In genomic region chr5:111667901-111668300, GRCm38 (mm10) we compare ENCODE assay signal across 16 mouse cellular contexts.
A peak's percentile ranks its signal among the peaks of the same experiment; 100 is the strongest.
DNase-seq lines count a peak whose midpoint lies in the region; ATAC-seq and TF ChIP-seq lines count a peak whose summit lies in the region.
"Had no signal": no experiment of that assay in that cellular context is flagged by ENCODE, and none has a peak within 500 bp of the region (broad histone marks: within the 10 kb centered on the region; RNA-seq: fewer than 3 reads in every experiment).

No protein-coding gene starts in this region.

- 81% methylated on average over 3 of the region's 3 CpGs for WGBS in hindbrain, postnatal 0 days
- WGBS in hindbrain, embryonic 13.5 days = 73% methylated on average over 3 of the region's 3 CpGs
- WGBS in midbrain, embryonic 11.5 days = 73% methylated on average over 3 of the region's 3 CpGs
- 77% methylated on average over 3 of the region's 3 CpGs for WGBS in midbrain, embryonic 15.5 days
- 81% methylated on average over 3 of the region's 3 CpGs for WGBS in forebrain, embryonic 10.5 days

- no peak overlapping the region for H3K4me2 ChIP-seq in hindbrain, postnatal 0 days (ENCODE audit: low read depth, low read length)
- no peak overlapping the region for H3K4me2 ChIP-seq in hindbrain, embryonic 13.5 days
- no peak overlapping the region for H3K4me2 ChIP-seq in midbrain, embryonic 11.5 days
- H3K4me2 ChIP-seq in midbrain, embryonic 15.5 days = no peak overlapping the region

- DNase-seq in hindbrain, postnatal 0 days (ENCODE audit: low spot score) = no peak
- peak; percentile 90 for DNase-seq in midbrain, embryonic 11.5 days (ENCODE audit: low spot score, missing footprints)
- DNase-seq in urinary bladder, adult 2 months (ENCODE audit: low spot score) = no peak
- no peak for DNase-seq in layer of hippocampus, adult 8-10 months (ENCODE audit: low spot score in 2 of 2)
- no peak for DNase-seq in forebrain, embryonic 10.5 days (ENCODE audit: extremely low spot score, low spot score)
- DNase-seq: adrenal gland, postnatal 14 days; cerebellum, adult 8-10 months; heart, postnatal 4 days; kidney, postnatal 10 days; left cerebral cortex, postnatal 4 days had no signal

- H3K4me3 ChIP-seq in hindbrain, postnatal 0 days (ENCODE audit: low read length) = no peak overlapping the region
- no peak overlapping the region for H3K4me3 ChIP-seq in hindbrain, embryonic 13.5 days
- no peak overlapping the region for H3K4me3 ChIP-seq in midbrain, embryonic 11.5 days (ENCODE audit: low read depth, low read length)
- H3K4me3 ChIP-seq in midbrain, embryonic 15.5 days = no peak overlapping the region
- no peak overlapping the region for H3K4me3 ChIP-seq in forebrain, embryonic 10.5 days
- H3K4me3 ChIP-seq: erythroblast, embryonic 14.5 days; megakaryocyte, embryonic 14.5 days had no signal

- H3K27me3 ChIP-seq in hindbrain, postnatal 0 days (ENCODE audit: insufficient read depth, low read length) = no peaks in the 10 kb centered on the region
- peaks cover 26% of the 10 kb centered on the region; the same call in 1 of the 2 replicates for H3K27me3 ChIP-seq in hindbrain, embryonic 13.5 days
- H3K27me3 ChIP-seq in midbrain, embryonic 11.5 days (ENCODE audit: control insufficient read depth, insufficient read depth, low read length) = no peaks in the 10 kb centered on the region
- H3K27me3 ChIP-seq in midbrain, embryonic 15.5 days (replicated peaks) = no peaks in the 10 kb centered on the region
- peaks cover 28% of the 10 kb centered on the region for H3K27me3 ChIP-seq in forebrain, embryonic 10.5 days (ENCODE audit: poor library complexity, severe bottlenecking)

- H3K27ac ChIP-seq in hindbrain, postnatal 0 days = no peak overlapping the region
- no peak overlapping the region for H3K27ac ChIP-seq in hindbrain, embryonic 13.5 days
- no peak overlapping the region for H3K27ac ChIP-seq in midbrain, embryonic 11.5 days (ENCODE audit: low read depth, low read length)
- no peak overlapping the region for H3K27ac ChIP-seq in midbrain, embryonic 15.5 days
- H3K27ac ChIP-seq in forebrain, embryonic 10.5 days = no peak overlapping the region

- H3K4me1 ChIP-seq in hindbrain, postnatal 0 days (ENCODE audit: insufficient read depth, low read length) = no peaks in the 10 kb centered on the region
- H3K4me1 ChIP-seq in hindbrain, embryonic 13.5 days (replicated peaks) = peaks cover 31% of the 10 kb centered on the region
- H3K4me1 ChIP-seq in midbrain, embryonic 11.5 days (ENCODE audit: control insufficient read depth, insufficient read depth, low read length) = peaks cover 6% of the 10 kb centered on the region
- peaks cover 16% of the 10 kb centered on the region; the same call in 1 of the 2 replicates for H3K4me1 ChIP-seq in midbrain, embryonic 15.5 days
- peaks cover 34% of the 10 kb centered on the region for H3K4me1 ChIP-seq in forebrain, embryonic 10.5 days
- H3K4me1 ChIP-seq: megakaryocyte, embryonic 14.5 days had no signal

- TF ChIP-seq CTCF in hindbrain, postnatal 0 days (IDR thresholded peaks at IDR 0.05; ENCODE audit: low read depth) = peak; percentile 63

- no peaks in the 10 kb centered on the region for H3K9me3 ChIP-seq in hindbrain, postnatal 0 days (ENCODE audit: low read length)
- H3K9me3 ChIP-seq in hindbrain, embryonic 13.5 days = peaks cover 15% of the 10 kb centered on the region
- no peaks in the 10 kb centered on the region; the same call in 1 of the 2 replicates for H3K9me3 ChIP-seq in midbrain, embryonic 11.5 days (ENCODE audit: control insufficient read depth, low read length)
- no peaks in the 10 kb centered on the region for H3K9me3 ChIP-seq in midbrain, embryonic 15.5 days
- peaks cover 14% of the 10 kb centered on the region for H3K9me3 ChIP-seq in forebrain, embryonic 10.5 days

- no peak for ATAC-seq in hindbrain, postnatal 0 days
- no peak for ATAC-seq in hindbrain, embryonic 13.5 days (ENCODE audit: low FRiP score)
- ATAC-seq in midbrain, embryonic 11.5 days (ENCODE audit: low FRiP score) = no peak
- ATAC-seq in midbrain, embryonic 15.5 days (replicated peaks) = no peak
- peak; percentile 34; the same call in 1 of the 2 replicates for ATAC-seq in megakaryocyte-erythroid progenitor cell, adult 5-6 weeks (replicated peaks; ENCODE audit: low FRiP score, low TSS enrichment, poor library complexity, severe bottlenecking)

- H3K9ac ChIP-seq in hindbrain, postnatal 0 days (replicated peaks; ENCODE audit: low read length) = no peak overlapping the region
- H3K9ac ChIP-seq in hindbrain, embryonic 13.5 days = no peak overlapping the region
- H3K9ac ChIP-seq in midbrain, embryonic 11.5 days (ENCODE audit: low read length) = no peak overlapping the region
- H3K9ac ChIP-seq in midbrain, embryonic 15.5 days = no peak overlapping the region

- H3K36me3 ChIP-seq in hindbrain, postnatal 0 days (ENCODE audit: insufficient read depth, low read length) = no peaks in the 10 kb centered on the region
- no peaks in the 10 kb centered on the region for H3K36me3 ChIP-seq in hindbrain, embryonic 13.5 days
- no peaks in the 10 kb centered on the region for H3K36me3 ChIP-seq in midbrain, embryonic 11.5 days (ENCODE audit: control insufficient read depth, insufficient read depth, low read length)
- no peaks in the 10 kb centered on the region for H3K36me3 ChIP-seq in midbrain, embryonic 15.5 days (replicated peaks)
- H3K36me3 ChIP-seq in forebrain, embryonic 10.5 days (replicated peaks) = 0 out of 2 replicates have a peak, but pooled peaks cover 2% of the 10 kb centered on the region
- H3K36me3 ChIP-seq: G1E had no signal
